Mouse (Mus musculus) brain, embryonic 14.5 days (tissue): ENCODE measurements around the gene Pbld1. TPM values are rescaled to one million over a fixed set of nuclear protein-coding genes. Genes with fewer than 3 reads are reported as not detected.

Experiments
- DNase-seq: peaks from one replicate; pipeline ENCODE4 v3.0.0-alpha.2; 2011; ENCODE audit warnings: low read depth
- CTCF ChIP-seq: fragments of 200-500 bp; IDR thresholded peaks from 2 replicates; pipeline ENCODE4 v1.5.1; 2012; ENCODE audit warnings: inconsistent platforms, mild to moderate bottlenecking, moderate library complexity, borderline replicate concordance; ENCODE audit not compliant: insufficient read depth, insufficient read length; ENCODE audit errors: extremely low read depth
- POLR2A ChIP-seq: fragments of 200-500 bp; IDR thresholded peaks from 2 replicates; pipeline ENCODE4 v1.6.1; 2012; ENCODE audit warnings: mild to moderate bottlenecking, inconsistent platforms, borderline replicate concordance; ENCODE audit not compliant: poor library complexity, insufficient read depth, insufficient read length, severe bottlenecking; ENCODE audit errors: extremely low read depth
- polyA plus RNA-seq: library from polyadenylated mRNA; depleted of rRNA; stranded (reverse); fragments of >200 nt; gene quantifications from 2 replicates; pipeline ENCODE4 v1.2.3, GENCODE M21; 2012

The Pbld1 gene
- polyA plus RNA-seq, 1 experiment, result 0.12 TPM

DNA sequence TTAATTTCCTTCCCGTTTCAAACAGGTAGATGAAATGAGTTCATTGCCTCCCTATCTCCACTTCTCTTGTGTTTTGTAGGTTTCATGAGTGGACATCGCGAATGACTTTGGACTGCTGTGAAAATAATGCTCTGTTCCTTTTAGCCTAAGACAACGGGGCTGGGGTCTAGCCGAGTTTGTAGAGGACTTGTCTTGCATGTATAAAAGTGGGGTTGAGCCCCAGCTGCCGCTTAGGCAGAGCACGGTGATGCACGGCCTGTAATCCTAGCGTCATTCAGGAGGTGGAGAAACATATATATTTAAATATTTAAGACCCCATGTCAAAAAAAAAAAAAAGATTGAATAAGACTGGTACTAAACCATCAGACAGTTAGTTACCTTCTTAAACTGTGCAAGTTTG is 40.7 kb downstream of the Pbld1 start:
- TF ChIP-seq POLR2A, result no peak
- no peak for TF ChIP-seq CTCF
- peak; percentile 44 for DNase-seq

DNA sequence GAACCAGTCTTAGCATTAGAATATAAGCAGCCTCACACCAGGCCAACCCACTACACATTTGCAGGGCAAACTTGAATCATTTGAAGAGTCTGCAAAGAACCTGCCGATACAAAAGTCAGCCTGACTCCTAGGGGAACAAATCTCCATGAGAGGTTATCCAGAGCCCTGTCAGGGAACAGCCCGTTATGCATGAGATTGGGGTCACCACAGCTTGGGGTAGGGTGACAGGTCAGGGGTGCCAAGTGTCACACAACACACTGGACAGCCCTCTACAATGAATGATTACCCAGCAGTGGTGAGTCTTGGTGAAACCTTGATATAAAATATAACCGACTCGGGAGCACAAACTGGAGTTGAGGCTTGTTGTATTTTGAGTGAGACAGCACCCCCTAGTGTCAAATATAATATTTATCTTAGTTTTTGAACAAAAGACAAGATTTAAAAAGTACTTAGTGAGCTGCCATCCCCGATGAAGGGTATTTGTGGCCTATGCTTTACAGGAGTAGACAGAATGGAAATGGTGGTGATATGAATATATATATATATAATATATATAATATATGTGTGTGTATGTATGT is 53.2 kb downstream of the Pbld1 start:
- DNase-seq, result peak; percentile 75
- TF ChIP-seq POLR2A, result no peak
- peak; percentile 11; the same call in 1 of the 2 replicates for TF ChIP-seq CTCF

DNA sequence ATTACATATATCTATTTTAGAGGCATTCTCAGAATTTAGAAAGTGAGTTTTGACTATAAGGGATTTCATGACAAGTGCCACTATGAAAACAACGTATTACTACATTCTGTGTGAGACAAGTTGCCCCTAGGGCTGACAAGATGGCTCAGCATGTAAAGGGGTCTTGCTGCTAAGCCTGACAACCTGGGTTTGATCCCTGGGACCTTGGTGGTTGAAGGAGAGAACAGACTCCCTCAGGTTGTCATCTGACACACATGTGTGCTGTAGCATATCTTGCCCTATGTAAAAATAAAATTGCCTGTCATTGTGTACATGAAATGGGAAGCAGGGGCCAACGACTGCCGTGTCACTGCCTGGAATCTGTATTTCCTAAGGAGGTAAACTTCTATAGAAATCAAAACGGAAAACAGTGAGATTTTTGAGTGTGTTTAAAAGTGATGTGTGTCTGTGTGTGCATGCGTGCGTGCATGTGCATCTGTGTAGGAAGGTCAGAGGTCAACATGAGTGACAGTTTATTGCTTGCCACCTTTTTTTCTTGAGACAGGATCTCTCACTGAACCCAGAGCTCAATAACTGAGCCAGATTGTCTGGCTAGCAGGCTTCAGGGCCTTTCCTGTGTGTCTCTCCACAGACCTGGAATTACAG is 53.9 kb downstream of the Pbld1 start:
- DNase-seq, result no peak
- TF ChIP-seq CTCF, result no peak
- no peak for TF ChIP-seq POLR2A

DNA sequence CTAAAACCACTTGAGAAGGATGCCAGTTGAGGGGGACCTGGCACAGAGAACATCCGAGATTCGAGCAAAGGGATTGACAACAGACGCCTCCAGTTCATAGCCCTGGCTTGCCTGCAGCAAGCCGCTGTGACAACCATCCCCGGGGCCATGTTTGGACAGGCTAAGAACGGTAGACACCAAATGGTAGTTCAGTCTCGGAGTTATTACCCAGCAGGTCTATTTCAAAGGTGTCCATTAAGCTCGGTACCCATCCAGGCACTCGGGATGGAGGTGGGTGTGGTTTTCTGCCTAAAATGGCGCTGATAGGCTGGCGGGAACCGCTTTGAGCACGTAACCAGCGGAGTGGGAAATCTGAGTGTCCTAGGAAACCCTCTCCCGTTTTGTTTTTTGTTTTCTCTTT is 55.9 kb downstream of the Pbld1 start:
- DNase-seq, result no peak
- no peak for TF ChIP-seq CTCF
- no peak for TF ChIP-seq POLR2A

DNA sequence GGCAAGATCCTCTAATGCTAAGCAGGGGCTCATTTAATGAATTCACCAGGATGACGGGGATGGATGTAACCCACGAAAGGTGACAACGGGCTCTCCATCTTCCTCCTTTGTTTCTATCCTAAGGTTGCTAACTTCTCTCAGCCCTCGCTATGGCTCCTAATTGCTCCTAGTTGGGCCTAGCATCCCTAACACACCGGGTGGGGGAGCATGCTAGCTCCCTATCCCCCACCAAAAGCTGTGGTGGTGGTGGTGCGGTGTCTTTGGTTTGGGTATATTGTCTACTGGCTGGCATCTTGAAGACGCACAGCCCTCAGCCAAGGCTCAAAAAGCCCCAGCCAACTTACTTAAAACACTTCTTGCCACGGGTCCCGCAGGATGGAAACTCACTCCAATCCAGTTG is 56.4 kb downstream of the Pbld1 start:
- DNase-seq, result no peak
- no peak for TF ChIP-seq POLR2A
- no peak for TF ChIP-seq CTCF

- no peak for DNase-seq
- TF ChIP-seq CTCF, result 0 out of 2 replicates have a peak, but pooled peaks have one; percentile 0
- TF ChIP-seq POLR2A, result no peak
Observed at GRCm38 (mm10) chr10:63117583-63117982, 57.6 kb downstream of the Pbld1 start.

DNA sequence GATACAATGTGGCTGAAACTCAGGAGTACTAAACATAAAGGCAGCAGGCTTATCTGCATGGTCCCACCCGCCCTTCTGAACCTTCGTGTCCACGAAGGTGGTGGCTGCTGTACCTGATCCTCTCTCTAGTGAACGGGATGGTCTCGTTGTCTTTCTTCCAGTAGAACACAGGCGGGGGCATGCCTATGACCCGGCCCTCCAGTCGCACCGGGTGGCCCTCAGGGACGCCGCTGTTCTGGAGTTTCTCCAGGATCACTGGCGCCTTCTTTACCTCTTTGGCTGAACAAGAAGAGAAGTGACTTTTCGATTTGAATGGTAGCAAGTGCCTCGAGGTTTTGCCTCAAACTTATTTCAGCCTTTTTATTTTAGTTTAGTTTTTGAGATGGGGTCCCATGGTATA is 60.0 kb downstream of the Pbld1 start:
- no peak for DNase-seq
- no peak for TF ChIP-seq POLR2A
- TF ChIP-seq CTCF, result no peak

DNA sequence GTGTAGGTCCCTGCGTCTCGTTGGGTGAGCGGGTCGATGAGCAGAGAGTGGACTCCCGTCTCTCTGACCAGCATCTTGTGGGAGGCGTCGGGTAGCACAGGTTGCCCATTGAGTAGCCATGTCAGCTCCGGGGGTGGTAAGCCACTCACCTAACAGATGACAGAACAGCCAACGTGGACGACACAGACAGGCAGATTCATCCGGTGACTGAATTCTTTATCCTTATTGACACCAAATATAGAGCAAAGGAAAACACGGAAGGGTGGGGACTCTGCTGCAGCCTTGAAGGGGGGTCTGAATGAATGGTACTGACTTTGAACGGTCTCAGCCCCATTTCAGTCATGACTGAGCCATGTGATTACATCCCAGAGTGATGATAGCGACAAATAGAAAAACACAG is 62.0 kb downstream of the Pbld1 start:
- DNase-seq, result no peak
- TF ChIP-seq CTCF (no peak), POLR2A (no peak)

GRCm38 (mm10) chr10:63122516-63122915 is 62.6 kb downstream of the Pbld1 start:
- DNase-seq, result peak; percentile 69
- TF ChIP-seq POLR2A, result no peak

GRCm38 (mm10) chr10:63123141-63123540 is 63.2 kb downstream of the Pbld1 start:
- TF ChIP-seq CTCF (no peak), POLR2A (no peak)
- DNase-seq, result no peak

DNA sequence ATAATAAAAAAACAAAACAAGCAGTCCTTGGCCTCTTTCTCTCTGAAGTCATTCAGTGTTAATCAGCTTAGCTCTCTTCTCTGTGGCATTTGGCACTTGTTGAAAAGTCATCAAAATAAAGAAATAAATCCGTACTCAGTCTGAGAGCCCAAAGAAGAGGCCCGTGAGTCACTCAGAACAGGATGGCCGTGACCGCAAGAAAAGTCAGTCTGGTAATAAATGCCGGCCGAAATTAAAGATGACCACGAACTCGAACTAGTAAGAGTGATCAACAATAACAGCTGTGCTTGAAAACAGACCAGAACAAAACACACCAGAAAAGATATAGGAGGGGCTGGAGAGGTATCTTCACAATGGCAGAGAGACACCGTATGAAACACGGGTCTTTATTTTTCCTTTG is 64.1 kb downstream of the Pbld1 start:
- TF ChIP-seq CTCF, result no peak
- TF ChIP-seq POLR2A, result no peak
- no peak for DNase-seq

- peak; percentile 26 for DNase-seq
- TF ChIP-seq CTCF (peak; percentile 16; the same call in 1 of the 2 replicates), POLR2A (no peak)
Observed at GRCm38 (mm10) chr10:63125343-63125742, 65.4 kb downstream of the Pbld1 start.
